Mouse (Mus musculus): ENCODE measurements at regions not wholly inside any gene's neighbourhood (a gene's known extent, or its start where the extent isn't known, plus 50 kb on each side); places are given as distances from the start of the nearest gene placed in this dataset.
"Not testable (repeated sequence)": the region's sequence is repeated elsewhere in the genome, so short reads cannot be mapped to it uniquely, and the experiment has no call there.

DNA sequence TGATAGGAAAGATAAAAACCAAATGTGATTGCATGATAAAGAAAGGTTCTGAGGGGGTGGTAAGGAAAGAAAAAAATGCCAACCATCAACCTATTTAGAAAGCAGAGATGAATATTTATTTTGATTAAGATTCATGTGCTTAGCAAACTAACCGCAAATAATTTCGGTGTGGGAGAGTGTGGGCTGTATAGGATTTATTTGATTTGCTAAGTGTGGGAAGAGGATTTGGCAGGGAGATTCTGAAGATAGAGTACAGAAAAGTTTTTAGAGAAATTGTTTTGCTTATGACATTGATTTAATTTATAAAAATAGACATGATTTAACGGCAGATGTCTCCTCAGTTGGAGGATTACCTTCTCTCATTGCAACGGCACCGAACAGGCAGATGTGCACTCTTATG lies 250.3 kb downstream of the Pros1 start:
- DNase-seq, result no peak

DNA sequence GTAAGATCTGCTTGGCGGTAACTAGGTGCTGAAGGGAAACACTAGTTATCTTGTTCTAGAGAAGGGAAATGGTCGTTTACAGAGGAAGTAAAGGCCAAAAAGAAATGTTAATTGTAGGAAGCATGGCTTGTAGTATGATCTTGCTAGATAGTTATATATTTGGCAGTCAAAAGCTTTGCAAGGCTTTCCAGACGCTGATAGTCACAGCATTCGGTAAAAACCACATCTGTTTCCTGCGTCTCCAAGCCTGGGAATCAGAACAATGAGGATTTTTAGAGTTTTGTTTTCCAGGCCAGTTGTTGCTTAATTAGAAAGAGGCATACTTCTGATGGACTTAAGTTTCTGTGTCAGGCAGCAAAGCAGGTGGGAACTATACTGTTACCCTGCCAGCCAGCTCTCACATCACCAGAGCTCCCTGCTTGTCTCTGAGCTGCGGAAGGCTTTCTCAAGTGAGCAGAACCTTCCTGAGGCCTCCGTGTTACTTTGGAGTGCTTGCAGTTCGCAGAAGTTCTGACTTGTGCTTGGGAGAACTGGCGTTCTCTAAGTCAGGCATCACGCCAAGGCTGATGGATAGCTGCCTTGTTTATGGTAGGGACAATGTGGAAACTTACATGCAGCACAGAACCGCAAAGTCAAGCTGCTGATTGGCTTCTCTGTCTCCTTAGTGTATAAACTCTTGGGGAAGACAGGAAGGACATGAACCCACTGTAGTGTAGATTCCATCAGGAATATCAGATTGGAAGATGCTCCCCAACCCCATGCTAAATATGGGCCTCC lies 251.0 kb downstream of the Pros1 start:
- no peak for DNase-seq

DNA sequence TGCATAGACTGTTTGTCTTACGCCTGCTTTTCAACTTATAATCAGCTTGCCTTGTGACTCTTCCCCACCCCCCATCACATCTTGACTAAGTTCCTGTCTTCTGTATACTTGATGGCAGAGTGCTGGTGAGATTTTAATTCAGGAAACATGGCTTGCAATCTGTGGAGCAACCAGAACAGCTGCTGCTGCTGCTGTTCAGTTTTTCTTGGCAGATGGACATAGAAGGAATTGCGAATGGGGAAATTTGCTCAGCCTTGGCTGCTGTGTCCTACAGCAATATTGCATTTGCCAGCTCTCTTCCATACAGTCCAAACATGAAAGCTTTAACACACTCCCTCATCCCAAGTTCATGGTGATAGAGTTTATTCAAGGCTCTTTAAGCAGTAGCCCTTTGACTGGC lies 262.3 kb downstream of the Pros1 start:
- DNase-seq, result no peak

DNA sequence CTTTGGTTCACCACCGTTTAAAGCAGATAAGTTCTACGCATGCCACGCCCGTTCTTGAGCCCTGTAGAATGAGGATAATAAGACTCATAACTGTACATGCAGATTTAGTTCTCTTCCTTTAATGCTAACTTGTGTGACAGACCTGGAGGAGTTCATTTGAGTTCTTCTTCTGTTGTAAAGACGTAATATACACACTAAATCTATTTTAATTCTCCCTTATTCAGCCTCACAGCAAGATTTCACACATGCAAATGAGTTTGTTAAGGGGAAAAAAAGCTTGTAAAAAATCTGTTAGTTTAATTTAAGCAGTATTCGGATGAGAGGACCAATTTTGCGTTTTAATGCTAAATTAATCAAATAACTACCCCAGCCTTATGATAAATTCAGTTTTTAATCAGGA lies 264.6 kb downstream of the Pros1 start:
- no peak for DNase-seq

DNA sequence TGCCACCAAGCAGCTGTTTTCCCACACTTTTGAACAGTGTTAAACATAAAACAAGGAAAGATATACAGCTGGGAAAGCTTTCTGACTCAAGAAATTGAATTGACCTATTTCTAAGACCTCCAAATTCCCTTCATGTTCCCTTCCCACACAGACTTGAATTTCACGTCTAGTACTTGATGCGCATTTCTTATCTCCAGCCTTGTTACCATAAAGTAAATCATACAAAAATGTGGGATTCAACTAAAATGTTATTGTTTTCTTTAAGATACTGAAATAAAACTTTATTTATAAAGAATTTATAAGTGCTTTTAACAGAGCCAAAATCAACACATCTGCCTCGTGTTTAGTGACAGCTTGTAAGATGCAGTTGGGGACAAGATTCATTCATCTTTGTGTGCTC lies 289.7 kb downstream of the Pros1 start:
- no peak for DNase-seq

DNA sequence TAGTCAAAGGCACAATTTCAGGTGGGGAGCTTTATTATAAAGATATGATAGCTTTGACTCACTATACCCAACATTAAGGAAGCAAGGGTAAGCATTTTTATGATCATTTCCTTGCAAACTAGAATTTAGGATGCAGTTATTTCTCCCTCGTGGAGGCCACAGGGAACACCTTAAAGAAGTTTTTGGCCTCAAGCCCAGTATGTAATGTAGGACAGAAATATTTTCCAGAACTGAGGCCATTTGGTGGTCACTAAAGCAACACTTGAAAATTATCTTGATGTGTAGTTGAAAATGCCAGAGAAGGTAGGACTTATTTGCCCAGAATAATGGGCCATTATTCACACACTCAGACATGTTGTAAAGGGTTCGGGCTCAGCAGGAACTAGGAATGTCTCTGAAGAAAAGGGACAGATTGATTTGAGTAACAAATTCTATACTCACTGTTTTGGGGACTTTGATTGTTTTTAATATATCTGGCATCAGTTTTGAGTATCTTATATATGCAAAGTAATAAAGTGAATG lies 301.3 kb downstream of the Pros1 start:
- DNase-seq, result no peak

DNA sequence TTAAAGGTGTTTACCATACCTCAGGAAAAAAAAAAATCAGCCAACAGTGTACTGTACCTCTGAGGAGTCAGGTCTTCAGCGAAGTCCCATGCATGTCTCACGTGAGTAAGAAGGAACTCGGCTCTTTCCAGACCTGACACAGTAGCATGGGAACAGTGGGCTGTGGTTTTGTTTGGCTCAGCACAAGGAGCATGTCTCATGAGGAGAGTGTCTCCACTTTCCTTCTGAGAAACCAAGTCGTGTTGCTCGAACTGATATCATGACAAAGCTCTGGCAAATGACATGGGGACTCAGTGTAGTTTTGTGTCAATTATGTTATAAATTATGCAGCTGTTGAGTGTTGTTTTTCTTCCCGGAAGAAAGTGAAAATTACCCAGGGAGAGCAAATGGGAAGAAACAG lies 316.0 kb downstream of the Pros1 start:
- DNase-seq, result no peak

DNA sequence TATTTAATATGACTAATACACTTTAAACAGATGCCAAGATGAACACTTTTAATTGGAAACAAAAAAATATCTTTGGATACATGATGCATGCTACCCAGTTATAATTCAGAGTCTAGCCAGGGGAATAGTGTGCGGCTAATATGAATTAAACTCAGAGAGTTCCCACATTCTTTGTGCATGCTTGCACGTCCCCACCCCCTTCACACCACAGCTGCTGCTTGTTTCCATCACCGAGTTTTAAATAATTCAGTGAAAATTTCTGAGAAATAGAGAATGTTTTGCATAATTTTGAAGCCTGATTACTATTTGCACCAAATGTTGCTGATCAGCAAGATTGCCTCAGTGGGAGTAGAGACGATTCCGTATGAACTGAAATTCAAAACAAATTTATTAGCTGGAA lies 325.1 kb downstream of the Pros1 start:
- no peak for DNase-seq

DNA sequence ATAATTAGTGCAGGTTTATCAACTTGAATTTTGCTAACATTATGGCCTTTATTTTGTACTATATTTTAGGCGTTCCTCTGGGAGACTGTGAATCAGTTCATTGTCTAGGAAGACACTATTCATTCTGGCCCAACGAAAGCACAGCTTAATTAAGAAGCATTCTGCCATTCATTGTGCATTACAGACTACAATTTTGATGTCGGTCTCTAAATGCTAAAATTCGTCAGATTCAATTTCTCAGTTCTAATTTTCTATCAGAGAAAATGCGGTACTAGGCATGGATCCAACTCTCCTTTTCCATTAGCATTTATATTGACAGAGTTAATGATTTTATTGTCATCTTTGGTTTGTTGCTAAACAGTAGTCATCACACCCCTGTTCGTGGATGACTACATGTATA lies 337.1 kb downstream of the Pros1 start:
- DNase-seq, result no peak

DNA sequence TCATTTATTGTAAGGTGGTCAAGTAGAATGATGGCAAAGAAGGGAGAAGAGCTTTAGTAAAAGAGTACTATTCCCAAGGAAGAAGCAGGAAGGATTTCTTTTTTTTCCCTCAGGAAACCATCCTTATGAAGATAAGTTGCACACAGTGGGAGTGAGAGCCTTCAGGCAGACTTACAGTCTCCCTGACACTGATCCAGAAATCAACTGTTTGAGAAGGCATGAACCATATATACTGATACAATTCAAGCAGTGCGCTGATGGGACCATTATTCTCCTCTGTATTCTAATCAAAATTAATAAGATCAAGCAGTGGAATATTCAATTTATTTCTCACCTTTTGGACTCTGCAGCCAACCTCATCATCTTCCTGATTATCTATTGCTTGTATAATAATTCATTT lies 337.5 kb downstream of the Pros1 start:
- DNase-seq, result no peak

DNA sequence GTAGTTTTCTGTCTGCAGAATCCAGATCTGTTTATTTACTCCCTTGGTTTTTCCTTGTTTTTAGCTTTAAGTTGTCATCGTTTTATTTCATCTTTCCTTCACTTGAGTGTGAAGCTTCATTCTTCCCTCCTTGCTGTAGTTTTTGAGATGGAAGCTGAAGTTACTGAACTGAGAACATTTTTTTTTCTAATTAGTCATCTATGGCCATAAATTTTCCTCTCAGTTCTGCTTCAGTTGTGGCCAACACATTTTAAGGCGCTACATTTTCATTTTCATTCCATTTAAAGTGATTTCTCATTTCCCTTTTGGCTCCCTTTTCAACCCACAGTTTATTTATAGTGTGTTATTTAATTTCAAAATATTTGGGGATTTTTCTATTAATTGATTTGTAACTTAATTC lies 340.5 kb downstream of the Pros1 start:
- no peak for DNase-seq

DNA sequence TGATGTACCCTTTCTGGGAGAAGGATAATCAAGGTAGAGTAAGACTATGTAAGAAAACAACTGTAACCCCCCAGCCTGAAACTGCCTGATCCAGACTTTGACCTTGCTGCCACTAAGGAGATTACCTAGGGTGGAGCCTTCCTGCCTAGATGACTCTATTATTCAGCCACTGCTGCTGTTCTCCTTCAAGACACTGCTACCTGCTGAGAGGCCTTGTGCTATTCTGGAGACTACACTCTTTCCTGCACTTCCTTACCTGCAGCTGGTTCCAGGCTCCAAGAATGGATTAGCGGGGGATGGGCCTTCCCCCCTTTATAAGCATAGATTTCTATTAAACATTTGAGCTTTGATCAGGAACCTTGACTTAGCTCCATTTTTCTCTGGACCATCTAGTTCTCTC lies 359.4 kb downstream of the Pros1 start:
- DNase-seq, result not testable (repeated sequence)

DNA sequence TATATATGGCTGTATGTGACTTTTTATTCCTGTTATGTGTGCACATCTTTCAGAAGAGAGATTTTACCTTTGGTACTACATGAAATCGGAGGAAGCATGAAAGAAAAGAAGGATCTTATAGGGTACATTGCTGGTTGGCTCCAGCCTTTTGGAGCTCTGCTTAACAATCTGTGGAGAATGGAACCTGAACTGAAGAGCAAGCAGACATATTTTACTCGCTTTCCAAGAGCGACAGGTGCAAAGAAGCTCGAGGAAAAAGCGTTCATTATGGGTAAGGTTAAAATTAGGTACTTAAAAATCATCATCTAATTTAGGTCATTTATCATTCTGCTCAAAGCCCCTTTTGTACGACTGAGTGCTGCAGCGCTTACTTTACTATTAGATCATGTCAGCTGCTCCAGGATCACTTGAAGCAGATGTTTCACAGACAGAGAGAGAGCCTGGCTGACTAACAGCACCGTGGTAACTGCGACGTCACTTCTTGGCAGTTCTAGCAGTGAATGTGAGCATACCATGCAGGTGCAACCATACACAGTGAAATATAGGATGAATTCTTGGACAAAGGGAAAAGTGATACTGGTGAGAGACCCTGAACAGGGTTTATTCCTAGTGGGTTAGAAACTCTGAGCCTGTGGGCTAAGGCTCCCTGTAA lies 366.2 kb downstream of the Pros1 start:
- no peak for DNase-seq

DNA sequence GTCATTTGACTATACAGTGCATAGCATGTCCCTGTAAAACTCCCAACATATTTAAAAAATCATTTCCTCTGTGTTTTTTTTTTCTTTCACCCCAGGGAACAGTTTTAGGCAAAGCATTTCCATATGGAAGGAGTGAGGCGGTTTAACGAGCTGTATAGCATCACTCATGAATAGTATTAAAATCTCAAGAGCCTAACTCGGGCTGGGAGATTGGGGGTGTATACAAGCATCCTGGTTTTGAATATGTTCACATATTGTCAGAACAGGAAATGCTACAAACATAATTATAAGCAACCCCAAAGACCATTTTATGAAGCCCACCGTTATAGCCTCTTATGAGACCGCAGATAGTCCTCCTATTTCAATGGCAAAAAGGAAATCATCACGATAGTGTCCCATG lies 370.5 kb downstream of the Pros1 start:
- no peak for DNase-seq

DNA sequence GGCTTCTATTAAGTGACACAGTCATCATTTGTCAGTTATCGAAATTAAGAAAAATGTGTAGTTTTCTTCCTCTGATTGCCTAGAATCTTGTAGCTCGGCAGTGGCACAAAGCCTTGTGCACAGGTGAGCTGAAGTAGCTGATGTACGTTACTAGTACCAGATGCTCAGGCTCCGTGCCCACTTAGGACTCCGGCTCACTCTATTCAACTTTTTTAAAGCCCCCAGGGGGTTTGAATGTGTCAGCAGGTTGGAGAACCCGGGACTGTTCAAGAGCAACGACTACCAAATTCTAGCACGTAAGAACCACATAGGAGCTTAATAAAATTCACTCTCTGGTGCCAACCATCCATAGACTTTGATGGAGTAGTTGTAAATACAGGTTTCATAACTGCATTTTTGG lies 371.0 kb downstream of the Pros1 start:
- DNase-seq, result no peak

DNA sequence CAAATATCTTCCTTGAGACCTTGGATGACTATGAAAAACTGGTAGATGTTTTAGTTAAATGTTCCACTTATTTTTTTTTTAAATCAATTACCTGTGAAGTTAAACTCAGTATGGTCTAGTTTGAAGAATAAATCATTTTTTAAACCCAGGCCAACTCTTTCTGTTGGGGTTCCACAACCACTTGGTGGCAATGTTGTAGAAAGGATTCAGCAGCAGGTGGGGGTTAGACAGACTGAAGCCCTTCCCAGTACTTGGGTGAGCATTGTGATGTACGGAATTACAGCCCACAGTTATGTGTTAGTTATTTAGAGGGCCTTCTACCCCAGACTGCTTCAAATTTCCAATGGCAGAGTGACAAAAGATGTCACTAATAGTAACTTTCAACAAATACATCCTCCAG lies 375.0 kb downstream of the Pros1 start:
- DNase-seq, result no peak

DNA sequence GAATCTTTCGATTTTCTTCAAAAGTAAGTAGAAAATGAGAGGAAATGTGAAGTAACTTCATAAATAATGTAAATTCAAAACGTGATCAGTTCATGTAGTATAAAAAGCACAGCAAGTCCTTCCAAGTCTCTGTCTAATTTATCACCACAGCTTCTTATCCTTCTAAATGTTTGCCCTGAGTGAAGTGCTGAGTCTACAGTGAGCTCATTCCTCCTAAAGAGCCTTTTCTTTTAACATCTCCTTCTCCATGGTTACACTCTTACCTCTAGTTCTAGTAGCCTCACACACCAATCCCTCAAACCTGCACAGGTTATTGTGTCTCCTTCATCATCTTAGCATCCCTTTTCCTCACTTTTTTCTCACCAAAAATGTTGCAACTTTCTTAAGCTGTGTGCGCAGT lies 375.5 kb downstream of the Pros1 start:
- DNase-seq, result no peak

DNA sequence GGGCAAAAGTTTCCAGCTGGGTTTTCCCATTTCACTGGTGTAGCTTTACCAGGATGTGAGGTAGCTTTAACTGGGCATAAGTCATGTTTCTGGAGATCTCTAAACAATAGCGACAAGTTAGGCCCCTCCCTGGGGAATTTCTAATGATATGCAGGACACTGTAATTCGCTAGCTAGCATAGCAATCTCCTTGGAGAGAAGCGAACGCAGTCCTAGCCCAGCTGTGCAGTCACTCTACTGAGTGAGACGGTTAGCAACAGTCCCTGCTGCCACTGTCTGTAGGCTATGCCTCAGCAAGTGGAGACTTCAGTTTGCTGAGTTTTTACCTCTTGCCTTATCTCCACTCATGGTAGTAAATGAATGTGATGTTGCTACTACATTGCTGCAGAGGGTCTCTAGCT lies 416.1 kb downstream of the Pros1 start:
- no peak for DNase-seq

DNA sequence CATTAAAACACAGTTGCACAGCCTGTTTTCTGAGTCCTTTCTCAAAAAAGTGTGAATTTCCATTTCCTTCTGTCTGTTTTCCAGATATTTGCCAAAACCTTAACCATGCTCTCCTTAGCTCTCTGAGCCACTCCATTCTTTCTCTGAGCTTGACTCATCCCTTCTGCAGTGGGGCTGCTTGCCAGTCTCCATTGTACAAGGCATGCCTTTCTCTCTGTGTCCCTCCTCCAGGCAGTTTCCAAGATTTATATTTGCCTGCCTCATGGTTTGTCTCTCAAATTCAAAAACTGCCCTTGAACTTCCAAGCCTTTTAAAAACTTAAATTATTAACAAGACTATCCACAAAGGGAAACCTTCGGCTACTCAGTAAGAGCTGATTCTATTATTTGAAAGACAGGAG lies 423.4 kb downstream of the Pros1 start:
- no peak for DNase-seq

DNA sequence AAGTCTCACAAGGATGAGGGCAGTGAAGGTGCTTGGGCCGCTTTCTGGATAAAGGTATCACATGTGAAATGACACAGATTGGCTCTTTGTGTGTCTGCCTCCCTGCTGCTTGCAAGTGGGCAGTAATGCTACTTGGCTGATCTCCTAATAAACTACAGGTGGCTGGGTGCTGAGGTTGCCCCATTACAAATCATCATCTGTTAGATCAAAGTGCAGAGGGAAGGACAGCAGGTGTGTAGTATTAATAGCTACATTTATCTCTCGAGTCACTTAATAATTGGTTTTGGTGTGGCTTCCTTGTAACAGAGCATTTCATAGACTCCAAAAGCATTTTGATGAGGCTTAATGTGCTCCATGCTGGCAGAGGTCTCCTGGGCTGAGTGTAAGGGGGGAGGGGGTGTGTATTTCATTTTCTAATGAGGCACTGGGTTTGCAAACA lies 424.2 kb downstream of the Pros1 start:
- DNase-seq, result no peak

DNA sequence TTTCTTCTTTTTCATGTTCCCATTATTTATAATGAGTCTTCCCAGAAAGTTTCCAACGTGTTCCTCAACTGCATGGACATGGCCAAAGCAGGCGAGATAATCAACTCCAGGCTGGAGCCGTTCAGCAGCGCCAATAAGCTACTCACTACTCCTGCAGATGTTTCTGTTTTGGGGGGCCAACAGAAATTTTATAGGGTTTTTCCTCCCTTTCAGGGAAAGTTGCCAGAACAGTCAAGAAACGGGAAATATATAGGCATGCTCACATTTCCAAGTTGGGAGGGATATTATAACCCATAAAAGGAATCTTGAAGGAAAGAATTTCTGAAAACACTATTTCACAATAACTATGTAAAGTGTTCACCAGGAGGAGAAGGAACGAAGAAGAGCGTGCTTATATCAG lies 433.5 kb downstream of the Pros1 start:
- no peak for DNase-seq

DNA sequence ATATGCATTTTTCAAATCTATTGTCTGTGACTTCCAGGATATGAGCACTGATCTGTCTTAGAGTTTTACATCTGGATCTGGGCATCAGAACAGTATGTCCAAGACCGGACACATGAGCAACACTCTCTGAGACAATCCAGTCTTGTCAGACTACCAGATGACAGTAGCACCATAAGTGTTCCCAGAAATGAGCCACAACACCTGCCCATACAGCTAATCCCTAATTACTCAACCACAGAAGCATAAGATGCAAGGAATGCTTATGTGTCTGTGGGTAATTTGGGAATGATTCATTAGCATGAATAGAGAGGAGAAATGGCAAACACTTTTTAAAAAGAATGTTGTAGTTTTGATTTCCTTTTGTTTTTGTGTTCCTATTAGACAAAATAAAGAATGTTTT lies 457.6 kb downstream of the Pros1 start:
- DNase-seq, result no peak

DNA sequence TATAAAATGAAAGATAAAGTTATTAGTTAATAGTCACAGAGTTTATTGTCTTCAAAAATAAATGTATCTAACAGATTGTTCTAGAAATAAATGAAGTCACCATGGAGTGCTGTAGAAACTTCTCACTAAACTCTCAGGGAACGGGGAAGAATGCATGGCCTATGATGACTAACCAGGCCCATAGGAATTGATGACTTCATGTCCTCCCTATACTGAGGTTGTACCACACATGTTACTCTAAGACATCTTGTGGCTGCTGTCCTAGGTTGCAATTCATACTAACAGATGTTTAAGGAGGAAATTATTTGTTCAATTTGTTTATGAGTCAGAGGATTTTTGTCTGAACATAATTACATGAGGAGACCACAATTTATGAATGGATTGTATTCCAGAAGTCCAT lies 459.4 kb downstream of the Pros1 start:
- DNase-seq, result no peak

DNA sequence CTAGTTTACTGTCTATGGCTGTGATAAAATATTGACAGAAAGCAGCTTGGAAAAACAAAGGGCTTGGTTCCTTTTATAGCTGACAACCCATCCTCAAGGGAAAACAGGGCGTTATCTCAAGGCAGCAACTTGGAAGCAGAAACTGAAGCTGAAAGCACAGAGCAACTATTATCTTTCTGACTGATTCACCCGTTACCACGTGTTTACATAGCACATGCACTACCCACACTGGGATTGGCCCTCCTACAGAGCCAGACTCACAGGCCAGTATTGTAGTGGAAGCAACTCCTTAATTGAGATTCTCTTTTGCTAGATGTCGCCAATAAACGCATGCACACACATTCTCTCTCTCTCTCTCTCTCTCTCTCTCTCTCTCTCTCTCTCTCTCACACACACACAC lies 465.5 kb downstream of the Pros1 start:
- DNase-seq, result no peak
